Mouse (Mus musculus) heart, postnatal 14 days (tissue): ENCODE data around the gene Best3. TPM values are rescaled to one million over a fixed set of nuclear protein-coding genes. Genes with fewer than 3 reads are reported as not detected.

Source experiments
- DNase-seq, 2 experiments: peaks; one replicate each; pipeline ENCODE4 v3.0.0; 2021 to 2022
- intact Hi-C: fragments of 180-260 bp; cut with DNase I; formaldehyde crosslinking; loops from one replicate; pipeline ENCODE4 v1.15.1; 2025
- total RNA-seq, 2 experiments: library from RNA; stranded (reverse); gene quantifications; 2 replicates each; pipeline ENCODE4 v1.2.3; 2021

The Best3 gene
- total RNA-seq, 2 experiments from 2014 or later, result 2.5 TPM

DNA sequence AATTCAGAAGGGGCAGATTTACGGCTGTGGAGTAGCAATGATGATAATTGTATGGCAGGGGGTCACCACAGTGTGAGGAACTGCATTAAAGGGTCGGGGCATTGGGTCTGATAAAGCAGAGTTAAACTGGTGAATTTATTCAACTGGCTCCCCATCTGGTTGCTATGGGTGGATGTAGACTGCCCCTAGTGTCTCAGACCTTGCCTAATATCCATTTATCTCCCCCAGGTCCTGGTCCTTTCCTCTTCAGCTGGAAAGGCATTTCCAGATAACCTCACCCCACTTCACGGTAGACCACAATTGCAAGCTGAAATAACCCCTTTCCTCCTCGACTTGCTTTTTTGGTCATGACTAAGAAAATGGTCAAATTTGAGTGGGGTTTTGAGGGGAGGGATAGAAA, 8.7 kb upstream of the Best3 start:
- intact Hi-C loops, result no loop called here
- DNase-seq, result no peak

DNA sequence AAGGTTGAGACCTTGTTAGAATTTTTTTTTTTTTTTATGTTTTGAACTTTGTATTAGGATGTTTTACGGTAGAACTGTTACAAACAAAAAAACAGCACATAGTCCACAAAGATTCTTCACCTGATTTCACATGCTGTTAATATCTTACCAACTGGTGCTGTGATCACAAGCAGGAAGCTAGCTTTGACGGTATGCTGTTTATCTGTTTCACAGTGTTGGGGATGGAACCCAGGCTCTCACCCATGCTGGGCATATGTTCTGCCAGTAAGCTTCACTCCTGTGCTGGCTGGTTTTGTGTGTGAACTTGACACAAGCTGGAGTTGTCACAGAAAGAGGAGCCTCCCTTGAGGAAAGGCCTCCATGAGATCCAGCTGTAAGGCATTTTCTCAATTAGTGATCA, 8.3 kb upstream of the Best3 start:
- intact Hi-C loops, result no loop called here
- DNase-seq, result no peak

- no peak for DNase-seq
Observed at GRCm38 (mm10) chr10:116978841-116979240, 7.3 kb upstream of the Best3 start.

DNA sequence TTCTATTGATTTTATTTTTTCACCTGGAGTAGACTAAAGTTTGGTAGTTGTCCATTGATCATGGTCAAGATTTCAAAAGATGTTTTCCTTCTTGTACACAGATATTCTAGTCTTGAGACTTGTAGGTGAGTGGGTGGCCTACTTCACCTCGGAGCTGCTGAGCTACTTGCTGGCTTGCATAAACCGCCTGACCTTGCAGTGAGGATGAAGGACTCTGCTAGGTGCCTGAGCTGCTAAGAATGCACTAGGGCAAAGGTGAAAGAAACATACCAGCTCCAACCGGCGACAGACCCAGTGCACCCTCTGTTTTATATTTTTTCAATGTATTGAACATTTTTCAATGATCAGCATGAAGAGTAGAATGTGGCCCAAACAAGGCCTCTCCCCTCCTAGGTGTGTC, 5.8 kb upstream of the Best3 start:
- no peak for DNase-seq
- intact Hi-C loops, result loop anchor here (2.0 kb wide), 1 partner anchor 55 kb away; no protein-coding TSS in a partner anchor

More at GRCm38 (mm10) chr10:116978841-116979240, 7.3 kb upstream of the Best3 start:
- intact Hi-C loops, result no loop called here

- intact Hi-C loops, result loop anchor here (2.0 kb wide), 1 partner anchor 54 kb away; no protein-coding TSS in a partner anchor
- peak; percentile 22 to 47 for DNase-seq
Observed at GRCm38 (mm10) chr10:116980888-116981287, 5.2 kb upstream of the Best3 start.

- intact Hi-C loops, result no loop called here
- no peak for DNase-seq
Observed at GRCm38 (mm10) chr10:116982526-116982925, 3.6 kb upstream of the Best3 start.

DNA sequence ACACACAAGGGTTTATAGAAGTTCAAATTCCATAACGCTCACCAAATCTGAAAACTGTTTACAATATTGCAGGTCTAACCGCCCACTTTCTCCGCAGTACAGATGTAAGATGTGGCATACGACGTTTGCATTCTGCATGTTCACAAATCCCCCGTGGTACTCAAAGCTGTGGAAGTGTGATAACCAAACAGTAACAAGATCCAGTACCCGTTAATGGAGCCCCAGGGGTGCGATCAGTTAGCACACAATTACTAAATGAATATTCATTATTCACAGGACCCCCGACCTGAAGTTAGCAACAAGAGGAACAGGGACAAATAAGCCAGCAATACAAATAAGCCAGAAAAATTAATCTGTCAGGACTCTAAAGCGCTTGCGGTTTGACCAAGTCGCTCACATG, 1.3 kb upstream of the Best3 start:
- intact Hi-C loops, result no loop called here

GRCm38 (mm10) chr10:116993971-116994370, 7.9 kb downstream of the Best3 start:
- DNase-seq, result no peak
- intact Hi-C loops, result no loop called here

More for the DNA sequence above, 1.3 kb upstream of the Best3 start:
- no peak for DNase-seq

DNA sequence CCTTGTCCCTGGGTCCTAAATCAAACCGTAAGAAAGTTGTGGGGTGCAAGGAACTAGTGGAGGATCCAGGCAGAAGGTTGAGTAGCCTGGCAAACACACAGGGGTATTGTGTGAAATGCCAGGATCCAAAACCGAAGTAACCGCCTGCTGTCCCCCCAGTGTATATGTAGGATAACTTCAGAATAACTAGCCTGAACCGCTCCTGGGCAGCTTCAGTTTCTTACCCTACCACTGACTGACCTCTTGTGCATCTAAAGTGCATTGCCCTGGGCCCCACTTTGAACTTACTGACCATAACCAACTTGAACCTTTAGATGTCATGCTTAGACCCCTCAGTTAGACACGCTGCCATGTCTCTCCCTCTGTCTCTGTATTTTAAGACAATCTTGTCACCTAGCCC, 9.0 kb downstream of the Best3 start:
- no peak for DNase-seq
- intact Hi-C loops, result no loop called here

DNA sequence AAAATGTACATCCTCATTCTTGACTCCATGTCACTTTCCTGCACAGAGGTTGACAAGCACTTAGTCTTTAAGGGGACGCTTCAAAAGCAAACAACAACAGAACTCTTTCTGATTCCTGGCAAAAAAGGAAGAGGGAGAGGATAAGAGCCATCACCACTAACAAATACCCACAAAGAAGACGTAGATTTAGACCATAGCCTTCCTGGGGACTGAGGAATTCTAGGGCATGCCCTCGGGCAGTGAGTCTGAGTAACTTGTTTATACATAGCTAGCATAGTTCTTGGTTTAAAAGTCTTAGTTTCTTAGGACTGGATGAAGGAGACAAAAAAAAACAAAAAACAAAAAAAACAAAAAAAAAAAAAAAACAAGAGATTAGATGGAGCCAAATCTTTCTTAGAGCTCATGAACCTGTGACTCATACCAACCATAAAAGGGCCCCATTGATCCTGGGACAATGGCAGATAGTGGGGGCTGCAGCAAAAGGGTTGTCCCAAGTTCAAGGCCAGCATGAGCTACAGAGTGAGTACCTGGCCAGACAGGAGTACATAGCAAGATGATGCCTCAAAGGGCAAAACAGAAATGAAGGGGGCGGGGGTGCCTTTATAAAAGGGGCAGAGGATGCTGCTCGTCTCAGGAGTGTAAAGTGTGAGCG, 9.6 kb downstream of the Best3 start:
- intact Hi-C loops, result no loop called here
- DNase-seq, result no peak

- intact Hi-C loops, result no loop called here
Observed at GRCm38 (mm10) chr10:116996236-116996600, 10.1 kb downstream of the Best3 start.

GRCm38 (mm10) chr10:116998716-116999455, 12.8 kb downstream of the Best3 start:
- intact Hi-C loops, result no loop called here
- DNase-seq, result no peak

More at GRCm38 (mm10) chr10:116996236-116996600, 10.1 kb downstream of the Best3 start:
- peak; percentile 65 to 74 for DNase-seq

DNA sequence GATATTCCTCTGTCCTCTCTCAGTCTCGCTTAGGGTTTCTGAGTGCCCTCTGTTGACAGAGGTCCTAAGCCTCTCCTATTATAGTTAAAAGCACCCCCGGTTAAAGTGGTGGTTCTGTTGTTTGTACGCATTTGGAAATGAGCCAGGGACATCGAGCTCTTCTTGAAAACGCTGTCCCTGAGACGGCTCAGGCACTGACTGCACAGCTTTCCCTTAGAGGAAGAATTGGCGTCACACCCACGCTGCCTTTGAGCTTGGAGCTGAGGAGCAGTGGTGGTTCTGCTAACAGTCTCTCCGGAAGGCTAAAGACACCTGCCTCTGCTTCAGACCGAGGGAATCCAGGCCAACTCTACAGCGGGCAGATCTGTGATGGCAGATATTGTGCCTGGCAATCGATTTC, 14.9 kb downstream of the Best3 start:
- no peak for DNase-seq
- intact Hi-C loops, result no loop called here

DNA sequence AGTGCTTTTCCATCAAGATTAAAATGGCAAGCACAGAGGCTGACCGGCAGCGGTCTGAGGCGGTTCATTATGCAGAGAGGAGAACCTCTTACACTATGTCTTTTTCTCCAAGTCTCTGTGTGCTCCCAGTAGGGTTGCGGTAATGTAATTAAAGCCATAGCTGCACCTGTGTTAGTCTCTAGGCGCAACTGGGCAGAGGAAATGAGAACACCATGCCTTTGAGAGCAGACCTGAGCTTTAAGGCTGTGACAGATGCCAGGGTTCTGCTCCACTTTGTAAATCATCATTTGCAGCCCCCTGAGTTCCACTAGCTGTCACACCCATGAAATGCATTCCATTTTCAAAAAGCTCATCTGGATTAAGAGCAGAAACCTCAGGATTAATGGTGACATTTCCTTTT, 18.6 kb downstream of the Best3 start:
- intact Hi-C loops, result no loop called here
- no peak for DNase-seq

DNA sequence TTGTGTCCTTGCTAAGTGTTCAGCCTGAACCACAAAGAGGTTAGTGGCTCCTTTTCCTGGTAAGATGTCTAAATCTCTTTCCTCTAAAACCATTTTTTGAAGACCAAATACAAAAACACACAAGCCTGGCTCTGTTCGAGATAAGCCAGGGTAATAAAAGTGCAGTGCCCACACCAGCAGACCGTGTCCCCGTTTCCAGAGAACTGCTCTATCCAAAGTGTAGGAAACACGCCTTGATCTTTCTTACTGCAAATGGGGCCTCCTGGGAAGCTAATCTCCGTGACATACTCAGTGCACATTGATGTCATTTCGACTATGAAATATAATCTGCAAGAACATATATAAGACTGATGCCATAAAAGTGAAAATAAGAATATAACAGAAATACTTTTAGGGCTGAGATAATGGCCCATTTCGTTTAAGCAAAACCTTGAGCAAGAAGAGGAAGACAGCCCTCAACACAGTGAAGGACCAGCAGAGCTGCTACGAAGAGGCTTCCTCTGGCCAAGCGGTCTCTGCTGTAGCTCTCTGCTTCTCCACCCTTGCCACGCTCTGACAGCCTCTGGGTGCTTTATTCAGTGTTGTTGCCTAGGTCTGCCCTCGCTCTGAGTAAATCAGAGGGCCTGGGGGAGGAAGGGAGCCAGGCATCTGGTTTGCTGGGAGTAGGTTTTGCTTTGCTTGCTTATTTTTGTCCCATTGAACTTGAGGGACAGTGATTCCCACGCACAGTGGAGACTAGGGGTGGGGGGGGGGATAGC, 19.8 kb downstream of the Best3 start:
- intact Hi-C loops, result no loop called here
- no peak for DNase-seq

DNA sequence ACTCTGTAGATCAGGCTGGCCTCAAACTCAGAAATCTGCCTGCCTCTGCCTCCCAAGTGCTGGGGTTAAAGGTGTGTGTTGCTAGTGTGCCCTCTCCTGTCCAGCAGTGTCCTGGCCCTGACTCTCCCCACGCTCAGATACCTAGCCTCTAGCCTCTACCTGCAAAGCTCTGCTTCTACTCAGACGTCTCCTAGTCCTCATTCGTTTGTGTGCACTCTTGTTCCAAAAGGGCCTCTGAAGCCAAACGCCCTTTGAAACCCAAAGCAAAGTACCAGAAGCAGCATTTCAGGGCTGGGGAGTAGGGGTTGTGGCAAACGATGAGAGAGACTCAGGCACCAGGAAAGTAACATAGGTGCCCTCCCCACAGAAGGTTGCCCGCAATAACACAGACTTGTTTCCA, 23.6 kb downstream of the Best3 start:
- intact Hi-C loops, result no loop called here
- no peak for DNase-seq

DNA sequence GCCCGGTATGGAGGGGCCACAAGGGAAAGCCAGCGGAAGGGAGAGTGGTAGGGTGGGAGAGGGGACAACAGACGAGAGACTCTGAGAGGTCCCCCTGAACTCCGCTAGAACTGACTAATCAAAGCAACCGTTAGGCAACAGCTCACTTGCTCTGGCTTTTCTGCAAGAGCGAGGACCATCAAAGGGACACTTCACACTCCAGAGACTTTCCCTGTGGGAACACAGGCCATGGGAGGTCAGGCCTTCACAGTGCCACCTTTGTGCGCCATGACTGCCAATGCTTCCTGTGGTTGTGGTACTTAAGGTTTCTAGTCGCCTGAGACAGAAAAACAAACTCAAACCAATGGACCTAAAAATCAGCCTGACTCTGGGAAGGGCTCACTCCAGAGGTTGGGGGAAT, 24.9 kb downstream of the Best3 start:
- intact Hi-C loops, result no loop called here
- no peak for DNase-seq

- intact Hi-C loops, result no loop called here
- peak in 1 of 2 experiments; percentile 19 for DNase-seq
Observed at GRCm38 (mm10) chr10:117013689-117014390, 27.7 kb downstream of the Best3 start.

DNA sequence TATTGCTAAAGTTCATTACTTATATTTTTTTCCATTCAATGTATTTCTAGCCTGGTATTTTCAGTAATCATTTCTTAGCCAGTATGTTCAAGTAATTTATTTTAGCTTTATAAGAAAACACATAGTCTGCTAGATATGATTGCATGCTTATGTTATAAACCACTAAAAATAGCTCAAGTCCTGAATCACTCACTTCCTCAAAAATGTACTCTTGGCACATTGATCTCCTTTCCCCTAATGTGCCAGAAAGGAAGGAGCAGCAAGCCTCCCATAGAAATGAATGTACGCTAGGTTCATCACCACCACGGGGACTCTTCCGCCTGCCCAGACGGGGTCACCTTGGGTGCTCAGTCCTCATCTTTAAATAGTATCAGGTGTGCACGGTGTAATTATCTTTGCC, 28.5 kb downstream of the Best3 start:
- no peak for DNase-seq

GRCm38 (mm10) chr10:117018281-117018840, 32.2 kb downstream of the Best3 start:
- peak; percentile 37 to 58 for DNase-seq
- intact Hi-C loops, result no loop called here

More for the DNA sequence above, 28.5 kb downstream of the Best3 start:
- intact Hi-C loops, result no loop called here
